Mouse (Mus musculus) neural tube, embryonic 15.5 days (tissue): Measurements from ENCODE around the gene Ube2s. TPM values are rescaled to one million over a fixed set of nuclear protein-coding genes. Genes with fewer than 3 reads are reported as not detected.

Experiments used
- ATAC-seq: fragments of 200-750 bp; cut with Nextera tagmentation; 2 replicates; pipeline ENCODE4 v1.8.0; 2017; ENCODE audit warnings: mild to moderate bottlenecking, moderate TSS enrichment, moderate library complexity; ENCODE audit not compliant: low FRiP score
- H3K27ac ChIP-seq: fragments of 300-500 bp; sonication (generic); replicated peaks from 2 replicates; pipeline ENCODE4 v1.5.1; 2015; ENCODE audit warnings: mild to moderate bottlenecking, inconsistent platforms
- H3K27me3 ChIP-seq: fragments of 300-500 bp; sonication (generic); replicated peaks from 2 replicates; pipeline ENCODE4 v1.6.1; 2015; ENCODE audit warnings: inconsistent platforms
- H3K36me3 ChIP-seq: fragments of 300-500 bp; sonication (generic); 2 replicates; pipeline ENCODE4 v1.6.1; 2015; ENCODE audit warnings: inconsistent platforms
- H3K4me1 ChIP-seq: fragments of 300-500 bp; sonication (generic); 2 replicates; pipeline ENCODE4 v1.6.1; 2015; ENCODE audit warnings: inconsistent platforms
- H3K4me2 ChIP-seq: fragments of 300-500 bp; sonication (generic); 2 replicates; pipeline ENCODE4 v1.6.1; 2015; ENCODE audit warnings: inconsistent platforms, mild to moderate bottlenecking, moderate library complexity
- H3K4me3 ChIP-seq: fragments of 300-500 bp; sonication (generic); replicated peaks from 2 replicates; pipeline ENCODE4 v1.5.1; 2015; ENCODE audit warnings: mild to moderate bottlenecking, inconsistent platforms
- H3K9ac ChIP-seq: fragments of 300-500 bp; sonication (generic); replicated peaks from 2 replicates; pipeline ENCODE4 v1.6.1; 2015; ENCODE audit warnings: mild to moderate bottlenecking, inconsistent platforms
- H3K9me3 ChIP-seq: fragments of 300-500 bp; sonication (generic); replicated peaks from 2 replicates; pipeline ENCODE4 v1.6.1; 2016; ENCODE audit warnings: inconsistent platforms
- WGBS: fragments of 180-500 bp; shearing (Covaris S2); methylation state at CpG from one replicate; pipeline ENCODE4 v1.1.7; 2015; ENCODE audit warnings: mixed read lengths; 5-methylcytosine and 5-hydroxymethylcytosine counted together
- polyA plus RNA-seq: library from polyadenylated mRNA; unstranded; fragments of >200 nt; fragmentation: Nextera tagmentation; extraction: Ambion mirVana; gene quantifications from 2 replicates; pipeline ENCODE4 v1.2.1, GENCODE M21; 2015

Ube2s gene
- polyA plus RNA-seq, 1 experiment from 2014 or later: 252 TPM

- Histone ChIP-seq H3K4me3 (no peak overlapping the region), H3K9me3 (no peaks in the 10 kb centered on the region), H3K9ac (no peak overlapping the region), H3K4me1 (peaks cover 7% of the 10 kb centered on the region; the same call in 1 of the 2 replicates), H3K27ac (no peak overlapping the region), H3K27me3 (no peaks in the 10 kb centered on the region), H3K4me2 (no peak overlapping the region), H3K36me3 (no peaks in the 10 kb centered on the region)
- 10% methylated on average over 4 of the region's 4 CpGs for WGBS
- ATAC-seq: no peak
Observed at GRCm38 (mm10) chr7:4764946-4765710, 47.3 kb downstream of the Ube2s start.

DNA sequence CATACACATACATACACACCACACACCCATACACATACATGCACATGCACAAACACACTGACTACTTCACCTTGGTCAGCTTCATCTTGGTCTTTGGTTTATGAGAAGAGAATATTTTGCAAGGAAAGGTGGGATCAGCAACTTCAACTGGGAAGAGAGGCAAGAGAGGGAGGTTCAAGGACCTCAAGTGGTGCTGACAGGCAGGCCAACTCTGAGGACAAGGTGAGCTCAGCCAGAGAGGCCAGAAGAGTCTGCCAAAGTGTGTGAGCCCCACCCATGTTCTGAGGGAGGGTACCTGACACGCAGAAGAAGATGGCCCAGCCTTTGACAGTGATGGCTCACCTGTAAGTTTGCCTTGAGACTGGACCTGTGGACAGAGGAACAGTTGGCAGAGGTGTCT lies 52.7 kb downstream of the Ube2s start:
- H3K36me3 ChIP-seq: no peaks in the 10 kb centered on the region
- no peak overlapping the region for H3K9ac ChIP-seq
- ATAC-seq: no peak
- H3K27ac ChIP-seq: no peak overlapping the region
- no peak overlapping the region for H3K4me3 ChIP-seq
- no peaks in the 10 kb centered on the region for H3K9me3 ChIP-seq
- WGBS: 39% methylated on average over 1 of the region's 1 CpGs
- no peaks in the 10 kb centered on the region for H3K27me3 ChIP-seq
- no peaks in the 10 kb centered on the region for H3K4me1 ChIP-seq
- H3K4me2 ChIP-seq: no peak overlapping the region

- H3K27ac ChIP-seq: peak within 1 kb of the TSS; percentile 41; the same call in 1 of the 2 replicates
- H3K4me1 ChIP-seq: peaks cover 21% of the 10 kb centered on the region
- ATAC-seq: peak; percentile 95
- H3K9ac ChIP-seq: peak within 1 kb of the TSS; percentile 42; the same call in 1 of the 2 replicates
- no peaks in the 10 kb centered on the region for H3K9me3 ChIP-seq
- no peaks in the 10 kb centered on the region for H3K27me3 ChIP-seq
- H3K4me3 ChIP-seq: peak within 1 kb of the TSS; percentile 42
- H3K4me2 ChIP-seq: peak within 1 kb of the TSS; percentile 65
- H3K36me3 ChIP-seq: 0 out of 2 replicates have a peak, but pooled peaks cover 3% of the 10 kb centered on the region
- WGBS: 2% methylated on average over 24 of the region's 24 CpGs
Observed at GRCm38 (mm10) chr7:4752821-4753570, 59.4 kb downstream of the Ube2s start, which contains the start of gene Cox6b2. Gene Cox6b2 (minus strand): TSS chr7:4753094.

DNA sequence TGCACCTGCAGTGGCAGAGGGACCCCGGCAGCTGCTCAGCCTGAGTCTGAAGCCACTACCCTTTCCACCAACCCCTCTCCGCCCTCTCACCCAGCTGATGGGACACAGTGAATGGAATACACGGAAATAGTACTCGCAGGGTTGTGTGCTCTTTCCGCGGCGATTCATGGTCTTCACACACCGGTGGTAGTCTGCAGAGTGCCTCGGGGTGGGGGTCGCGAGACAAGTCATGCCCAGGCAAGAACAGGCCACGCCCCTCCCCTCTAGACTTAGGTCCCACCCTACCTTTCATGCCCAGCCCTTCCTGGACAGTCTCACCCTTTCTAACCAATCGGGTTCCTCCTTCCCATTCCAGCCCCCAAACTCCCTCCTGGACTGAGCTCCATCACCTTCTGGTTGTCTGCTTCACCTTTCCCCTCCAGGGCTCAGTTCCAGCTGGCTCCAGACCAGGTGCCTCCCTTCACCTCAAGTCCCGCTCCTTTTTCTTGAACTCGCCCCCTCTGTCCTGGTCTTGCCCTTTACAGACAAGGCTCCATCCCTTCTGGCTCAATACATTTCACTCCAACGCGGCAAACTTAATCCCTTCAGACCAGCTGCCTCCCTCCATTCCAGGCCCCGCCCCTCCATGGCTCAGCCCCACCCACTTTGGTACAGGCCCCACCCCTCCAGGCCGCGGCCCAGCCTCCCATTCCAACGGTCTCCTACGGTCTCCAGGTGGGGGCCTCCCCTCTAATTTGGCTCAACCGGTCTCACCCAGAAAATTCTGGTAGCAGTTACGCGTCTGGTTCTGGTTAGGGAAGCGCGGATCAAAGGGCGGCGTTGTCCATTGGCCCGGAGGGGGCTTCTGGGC lies 60.2 kb downstream of the Ube2s start:
- WGBS: 2% methylated on average over 30 of the region's 30 CpGs
- peaks cover 21% of the 10 kb centered on the region for H3K4me1 ChIP-seq
- peak overlapping the region; percentile 65 for H3K4me2 ChIP-seq
- 0 out of 2 replicates have a peak, but pooled peaks cover 3% of the 10 kb centered on the region for H3K36me3 ChIP-seq
- ATAC-seq: peak; percentile 72
- H3K27me3 ChIP-seq: no peaks in the 10 kb centered on the region
- H3K9me3 ChIP-seq: no peaks in the 10 kb centered on the region
- peak overlapping the region; percentile 41; the same call in 1 of the 2 replicates for H3K27ac ChIP-seq
- peak overlapping the region; percentile 42 for H3K4me3 ChIP-seq
- peak overlapping the region; percentile 42; the same call in 1 of the 2 replicates for H3K9ac ChIP-seq

GRCm38 (mm10) chr7:4749169-4749568 lies 63.2 kb downstream of the Ube2s start:
- peaks cover 24% of the 10 kb centered on the region for H3K36me3 ChIP-seq
- no peak for ATAC-seq
- no peaks in the 10 kb centered on the region for H3K9me3 ChIP-seq
- no peak overlapping the region for H3K4me3 ChIP-seq
- no peaks in the 10 kb centered on the region for H3K27me3 ChIP-seq
- no peak overlapping the region for H3K27ac ChIP-seq
- 85% methylated on average over 2 of the region's 2 CpGs for WGBS
- H3K9ac ChIP-seq: no peak overlapping the region
- H3K4me2 ChIP-seq: no peak overlapping the region
- peaks cover 21% of the 10 kb centered on the region for H3K4me1 ChIP-seq

DNA sequence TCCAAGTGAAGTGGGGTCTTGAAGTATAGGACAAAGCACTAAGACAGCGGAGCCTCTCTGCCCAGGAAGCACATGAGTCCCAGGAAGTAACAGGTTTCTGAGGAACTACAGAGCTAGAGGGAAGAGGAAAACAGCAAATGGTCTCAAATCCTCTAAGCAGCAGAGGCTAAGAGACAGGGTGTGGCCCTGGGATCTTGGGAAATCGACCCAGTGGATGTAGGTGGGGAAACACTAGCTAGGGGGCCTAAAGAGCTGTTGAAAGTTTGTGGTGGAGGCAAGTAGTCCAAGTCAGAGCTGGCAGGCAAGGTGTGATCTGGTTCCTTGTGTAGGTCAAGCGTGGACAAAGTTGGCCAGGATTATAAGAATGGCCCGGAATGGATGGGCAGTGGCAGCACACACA lies 64.1 kb downstream of the Ube2s start:
- Histone ChIP-seq H3K9me3 (no peaks in the 10 kb centered on the region), H3K36me3 (peaks cover 24% of the 10 kb centered on the region)
- WGBS: 86% methylated on average over 4 of the region's 4 CpGs

DNA sequence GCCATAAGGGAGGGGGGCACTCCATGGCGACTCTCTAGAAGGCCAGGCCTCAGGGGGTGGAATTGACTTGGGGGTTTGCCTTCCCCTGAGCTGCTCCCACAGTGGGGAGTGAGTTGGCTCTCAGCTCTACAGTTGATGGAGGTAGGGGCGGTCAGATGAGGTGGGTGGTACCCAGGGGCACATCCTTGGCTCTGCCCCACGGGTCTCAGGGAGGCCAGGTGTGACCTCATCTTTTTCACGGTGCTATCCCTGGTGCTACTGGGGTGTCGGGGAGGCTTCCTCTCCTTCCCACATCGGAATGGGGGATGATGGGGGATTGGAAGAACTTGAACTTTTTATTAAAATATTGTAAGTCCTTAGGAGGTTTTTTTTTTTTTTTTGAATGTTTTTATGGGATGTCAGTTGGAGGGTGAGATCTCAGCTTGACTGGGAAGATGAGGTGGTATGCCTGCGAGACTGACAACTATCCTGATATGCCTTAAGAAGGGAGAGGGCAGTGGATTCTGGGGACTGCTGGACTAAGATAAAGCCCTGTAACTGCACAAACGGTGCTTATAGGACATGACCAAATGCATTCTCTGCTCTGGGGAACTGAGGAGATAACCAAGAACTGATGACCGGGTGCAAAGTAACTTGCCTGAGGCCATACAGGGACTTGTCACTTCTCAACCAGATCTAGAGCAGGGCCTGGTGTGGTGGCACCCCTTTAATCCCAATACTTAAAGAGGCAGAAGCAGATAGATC lies 65.1 kb downstream of the Ube2s start:
- no peak overlapping the region for H3K4me2 ChIP-seq
- no peak overlapping the region for H3K27ac ChIP-seq
- H3K36me3 ChIP-seq: peaks cover 24% of the 10 kb centered on the region
- H3K4me3 ChIP-seq: no peak overlapping the region
- ATAC-seq: no peak
- H3K27me3 ChIP-seq: no peaks in the 10 kb centered on the region
- no peaks in the 10 kb centered on the region for H3K9me3 ChIP-seq
- WGBS: 85% methylated on average over 9 of the region's 9 CpGs
- H3K4me1 ChIP-seq: peaks cover 22% of the 10 kb centered on the region
- H3K9ac ChIP-seq: no peak overlapping the region

More for the DNA sequence above, 64.1 kb downstream of the Ube2s start:
- H3K4me3 ChIP-seq: no peak overlapping the region
- H3K27ac ChIP-seq: no peak overlapping the region
- no peak overlapping the region for H3K4me2 ChIP-seq
- H3K9ac ChIP-seq: no peak overlapping the region
- H3K27me3 ChIP-seq: no peaks in the 10 kb centered on the region
- H3K4me1 ChIP-seq: peaks cover 22% of the 10 kb centered on the region
- ATAC-seq: no peak

DNA sequence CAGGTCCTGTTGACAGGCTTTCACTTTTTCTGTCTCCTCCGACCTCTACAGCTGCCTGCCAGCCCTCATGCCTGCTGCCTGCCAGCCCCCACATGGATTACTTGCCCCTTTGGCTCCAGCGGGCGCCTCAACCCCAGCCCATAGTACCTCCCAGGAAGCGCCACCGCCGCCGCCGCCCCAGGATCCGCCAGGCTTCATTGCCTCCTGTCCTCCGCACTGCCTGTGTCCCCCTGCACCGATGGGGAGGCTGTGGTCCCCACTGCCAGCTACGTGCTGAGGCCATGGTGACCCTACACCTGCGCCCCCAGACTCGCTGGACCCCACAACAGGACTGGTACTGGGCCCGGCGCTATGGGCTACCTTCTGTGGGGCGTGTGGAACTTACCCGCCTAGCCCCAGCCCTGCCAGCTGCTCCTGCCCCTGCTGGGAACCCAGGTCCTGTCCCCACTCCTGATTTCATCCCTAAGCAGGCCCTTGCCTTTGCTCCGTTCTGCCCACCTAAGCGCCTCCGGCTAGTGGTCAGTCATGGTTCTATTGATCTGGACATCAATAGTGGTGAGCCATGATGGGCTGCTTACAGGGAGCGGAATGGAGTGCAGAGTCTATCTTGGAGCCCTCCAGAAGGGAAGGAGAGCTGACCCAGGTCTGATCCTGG lies 65.9 kb downstream of the Ube2s start:
- no peak overlapping the region for H3K9ac ChIP-seq
- WGBS: 92% methylated on average over 22 of the region's 22 CpGs
- no peak for ATAC-seq

GRCm38 (mm10) chr7:4744886-4745285 lies 67.5 kb downstream of the Ube2s start:
- Histone ChIP-seq H3K4me2 (no peak overlapping the region), H3K27me3 (no peaks in the 10 kb centered on the region), H3K36me3 (peaks cover 24% of the 10 kb centered on the region), H3K9me3 (no peaks in the 10 kb centered on the region), H3K4me1 (peaks cover 31% of the 10 kb centered on the region), H3K9ac (no peak overlapping the region), H3K4me3 (no peak overlapping the region), H3K27ac (no peak overlapping the region)
- no peak for ATAC-seq
- over 99% methylated on average over 6 of the region's 6 CpGs for WGBS

More for the DNA sequence above, 65.9 kb downstream of the Ube2s start:
- Histone ChIP-seq H3K27ac (no peak overlapping the region), H3K4me2 (no peak overlapping the region), H3K4me1 (peaks cover 22% of the 10 kb centered on the region), H3K9me3 (no peaks in the 10 kb centered on the region), H3K27me3 (no peaks in the 10 kb centered on the region), H3K36me3 (peaks cover 24% of the 10 kb centered on the region), H3K4me3 (no peak overlapping the region)
